Mouse (Mus musculus): ENCODE results near the gene Med20.

The Med20 gene

DNA sequence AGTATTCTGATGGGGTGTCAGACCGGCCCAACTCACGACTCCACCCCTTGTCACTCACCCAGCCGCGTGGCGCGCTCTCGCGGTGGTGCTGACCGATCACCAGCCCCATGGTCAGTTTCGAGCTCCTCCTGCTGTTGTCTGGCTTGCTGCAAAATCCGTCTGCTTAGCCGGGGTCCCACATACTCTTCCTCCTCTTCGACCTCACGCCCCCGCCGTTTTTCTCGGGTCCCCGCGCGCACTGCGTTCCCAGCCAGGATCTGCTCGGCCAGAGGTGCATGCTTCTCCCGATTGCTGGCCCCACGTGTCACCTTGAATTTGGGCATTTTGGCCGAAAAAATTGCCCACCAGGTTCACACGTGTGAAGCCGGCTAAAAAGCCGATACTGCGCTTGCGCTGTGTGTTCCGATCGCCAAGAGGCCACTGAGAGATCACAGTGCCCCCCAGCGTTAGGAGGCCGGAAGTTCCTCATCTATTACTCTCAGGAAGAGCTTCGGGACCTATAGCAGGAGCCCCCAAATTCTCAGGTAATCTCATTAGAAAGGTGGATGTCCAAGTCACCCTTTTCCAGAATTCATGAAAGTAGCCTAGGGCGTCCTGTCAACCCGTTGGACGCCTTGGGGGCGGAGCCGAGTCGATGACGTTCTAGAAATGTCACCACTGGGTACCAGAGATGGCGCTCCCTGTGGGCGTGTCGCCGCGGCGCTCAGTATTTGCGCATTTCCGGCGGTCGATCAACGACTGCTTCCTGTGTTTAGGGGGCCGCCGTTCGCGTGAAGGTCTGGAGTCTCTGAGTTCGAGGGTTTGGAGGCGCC is at the start of gene Med20, which contains the start of the genes Bysl and Gm20517:
Med20 (plus strand) TSS at position 734 of the 812 bp plus-strand sequence.
Bysl (minus strand) TSS at position 644 of the 812 bp plus-strand sequence.
Gm20517 (plus strand) TSS at position 741 of the 812 bp plus-strand sequence.
- peak; percentile 95 for DNase-seq (ENCODE audit: low spot score in 2 of 2)

DNA sequence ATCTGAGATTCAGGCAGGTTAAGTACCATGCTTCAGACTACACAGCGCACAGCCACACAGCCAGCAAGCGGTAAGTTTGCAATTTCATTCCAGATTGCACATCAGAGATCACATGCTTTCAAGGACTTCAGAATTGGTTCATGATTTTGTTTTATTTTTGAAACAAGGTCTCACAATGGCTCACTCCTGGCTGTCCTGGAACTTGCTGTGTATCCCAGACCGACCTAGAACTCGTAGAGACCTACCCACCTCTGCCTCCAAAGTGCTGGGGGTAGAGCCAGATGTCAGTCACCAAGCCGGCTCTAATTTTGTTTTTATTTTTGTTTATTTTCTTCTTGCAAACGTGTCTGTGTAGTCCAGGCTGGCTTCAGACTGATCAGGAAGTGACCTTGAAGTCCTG is 48.5 kb upstream of the Med20 start:
- no peak for DNase-seq (ENCODE audit: low spot score in 2 of 2)

DNA sequence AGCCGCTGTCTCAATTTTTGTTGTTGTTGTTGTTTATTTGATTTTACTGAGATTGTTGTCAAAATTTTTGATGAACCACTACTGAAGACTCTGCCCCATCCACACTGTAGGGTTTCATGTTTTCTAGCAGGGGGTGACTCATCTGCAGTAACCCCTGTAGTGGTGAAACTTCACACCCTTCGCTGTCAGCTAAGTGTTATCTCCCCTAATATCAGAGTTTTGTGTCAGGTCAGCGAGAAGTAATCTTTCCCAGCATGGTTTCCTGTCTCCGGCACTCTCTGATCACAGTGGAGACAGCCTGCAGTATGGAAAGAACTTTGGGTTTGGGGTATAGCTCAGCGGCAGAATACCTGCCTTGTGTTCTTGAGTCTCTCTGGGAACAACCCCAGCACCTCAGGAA is 46.8 kb upstream of the Med20 start:
- DNase-seq (ENCODE audit: low spot score in 2 of 2) = no peak

DNA sequence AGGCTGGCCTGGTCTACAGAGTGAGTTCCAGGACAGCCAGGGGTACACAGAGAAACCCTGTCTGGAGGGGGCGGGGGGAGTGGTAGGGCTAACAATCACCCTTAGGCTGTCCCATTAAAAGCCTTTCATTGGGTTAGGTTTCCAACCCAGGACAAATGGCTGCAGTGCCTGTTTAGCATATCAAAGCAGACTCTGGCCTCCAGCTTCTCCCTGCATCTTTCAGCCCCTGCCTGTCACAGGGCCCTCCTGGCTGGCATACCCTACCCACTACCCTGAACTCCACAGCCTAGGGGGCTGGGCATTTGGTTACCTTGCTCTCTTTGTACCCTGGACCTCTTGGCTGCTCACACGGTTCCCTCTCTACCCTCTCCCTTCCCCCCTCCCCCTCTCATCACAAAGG is 45.2 kb upstream of the Med20 start:
- DNase-seq (ENCODE audit: low spot score in 2 of 2) = no peak

DNA sequence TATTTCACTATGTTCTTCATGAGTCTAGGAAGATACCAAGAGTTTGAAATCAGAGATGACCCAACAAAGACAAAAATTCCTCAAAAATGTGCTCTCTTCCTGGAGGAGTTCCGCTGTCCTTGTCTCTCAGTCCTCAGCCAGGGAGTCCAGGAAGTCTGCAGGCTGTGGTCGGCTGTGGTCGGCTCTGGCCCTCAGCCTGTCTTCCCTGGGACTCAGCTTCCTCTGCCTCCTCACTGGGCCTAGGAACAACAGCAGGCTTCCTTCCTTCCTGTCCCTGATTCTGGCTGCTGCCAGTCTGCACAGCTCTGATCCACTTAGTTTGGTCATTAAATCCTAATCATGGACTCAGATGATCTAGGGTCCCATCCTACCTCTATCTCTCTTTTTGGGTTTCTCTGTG is 44.1 kb upstream of the Med20 start:
- no peak for DNase-seq (ENCODE audit: low spot score in 2 of 2)

DNA sequence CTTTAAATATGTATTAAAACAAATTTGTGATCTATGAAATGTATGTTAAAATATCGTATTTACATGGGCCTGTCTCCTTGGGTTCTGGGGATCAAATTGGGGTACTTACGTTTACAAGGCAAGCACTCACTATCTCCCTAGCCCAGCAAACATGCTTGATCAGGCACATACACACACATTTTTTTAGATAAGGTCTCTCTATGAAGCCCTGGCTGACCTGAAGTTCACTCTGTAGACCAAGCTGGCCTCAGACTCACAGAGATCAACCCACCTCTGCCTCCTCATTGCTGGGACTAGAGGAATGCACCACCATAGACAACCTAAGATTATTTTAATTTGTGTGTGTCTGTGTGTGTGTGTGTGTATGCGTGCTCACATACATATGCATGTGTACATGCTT is 43.0 kb upstream of the Med20 start:
- DNase-seq (ENCODE audit: low spot score in 2 of 2) = no peak

DNA sequence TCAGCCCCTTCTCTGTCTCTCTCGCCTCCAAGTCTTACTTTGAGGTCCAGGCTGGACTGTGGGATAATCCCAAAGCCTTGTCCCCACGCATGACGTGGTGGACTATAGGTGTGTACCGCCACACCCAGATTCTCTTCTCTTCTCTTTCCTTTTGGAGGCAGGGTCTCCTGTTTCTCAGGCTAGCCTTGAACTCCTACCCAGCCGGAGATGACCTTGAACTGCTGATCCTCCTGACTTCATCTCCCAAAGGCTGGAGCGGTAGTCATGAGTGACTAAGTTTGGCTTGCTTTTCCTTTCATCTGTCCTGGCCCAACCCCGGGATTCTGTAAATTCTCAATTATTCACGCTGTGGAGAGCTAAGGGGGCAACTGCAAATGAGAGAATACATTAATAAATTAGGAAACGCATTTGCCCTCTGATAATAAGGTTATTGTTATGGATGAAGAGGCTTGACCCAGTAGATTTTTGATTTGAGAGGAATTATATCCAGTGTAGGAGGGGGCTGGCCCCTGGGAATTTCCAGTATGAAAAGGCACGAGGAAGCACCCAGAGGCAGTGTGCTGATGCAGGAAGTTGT is 42.3 kb upstream of the Med20 start:
- no peak for DNase-seq (ENCODE audit: low spot score in 2 of 2)

DNA sequence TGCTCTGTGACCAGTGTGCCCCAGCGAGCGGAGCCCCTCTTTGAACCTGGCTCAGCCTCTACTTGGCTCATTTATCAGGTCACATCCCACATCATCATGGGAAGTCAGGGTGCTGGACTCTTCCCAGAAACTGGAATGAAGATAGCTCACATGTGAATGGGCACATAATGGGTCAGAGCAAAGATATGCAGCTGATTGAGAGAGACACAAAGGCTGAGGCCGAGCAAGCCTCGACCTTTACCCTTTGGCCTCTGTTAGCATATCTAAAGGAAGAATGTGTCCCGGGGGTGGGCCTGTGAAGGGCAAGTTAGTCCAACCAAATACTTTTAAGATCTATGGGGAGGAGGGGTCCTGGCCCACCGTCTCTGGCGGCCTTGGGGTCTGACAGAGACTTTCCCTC is 39.8 kb upstream of the Med20 start:
- DNase-seq (ENCODE audit: low spot score in 2 of 2) = no peak

DNA sequence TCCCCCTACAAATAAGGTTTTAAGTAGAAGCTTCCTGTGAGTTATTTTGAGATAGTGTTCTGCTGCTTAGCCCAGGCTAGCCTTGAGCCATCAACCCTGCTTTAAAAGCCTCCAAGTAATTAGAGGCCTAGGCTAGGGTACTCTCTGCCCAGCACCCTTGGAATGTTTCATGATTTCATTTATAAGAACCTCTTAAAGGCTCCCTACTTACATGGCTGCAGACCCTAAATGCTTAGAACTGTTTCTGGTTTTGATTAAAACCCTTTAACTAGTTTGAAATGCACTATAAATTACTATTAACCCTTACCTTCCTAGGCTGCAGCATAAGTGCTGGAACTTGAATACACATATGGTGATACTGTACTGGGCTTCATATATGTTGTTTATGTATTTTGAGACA is 38.9 kb upstream of the Med20 start:
- no peak for DNase-seq (ENCODE audit: low spot score in 2 of 2)

DNA sequence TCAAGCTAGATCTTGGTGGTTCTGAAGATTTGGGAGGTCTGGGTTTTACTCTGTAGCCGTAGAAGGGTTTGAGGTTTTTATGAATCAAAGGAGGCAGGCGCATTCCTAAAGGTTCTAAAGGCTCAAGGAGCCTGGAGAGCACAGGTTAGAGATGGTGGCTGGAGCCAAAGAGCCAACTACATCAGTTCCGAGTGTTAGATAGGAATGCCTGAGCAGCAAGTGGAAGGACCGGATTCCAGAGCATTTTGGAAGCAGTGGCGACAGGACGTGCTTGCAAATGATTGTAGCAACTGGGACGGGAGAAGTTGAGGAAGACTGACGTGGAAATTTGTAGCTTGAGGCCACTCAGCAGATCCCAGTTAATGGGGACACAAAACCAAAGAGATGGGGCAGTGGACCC is 37.4 kb upstream of the Med20 start:
- no peak for DNase-seq (ENCODE audit: low spot score in 2 of 2)

DNA sequence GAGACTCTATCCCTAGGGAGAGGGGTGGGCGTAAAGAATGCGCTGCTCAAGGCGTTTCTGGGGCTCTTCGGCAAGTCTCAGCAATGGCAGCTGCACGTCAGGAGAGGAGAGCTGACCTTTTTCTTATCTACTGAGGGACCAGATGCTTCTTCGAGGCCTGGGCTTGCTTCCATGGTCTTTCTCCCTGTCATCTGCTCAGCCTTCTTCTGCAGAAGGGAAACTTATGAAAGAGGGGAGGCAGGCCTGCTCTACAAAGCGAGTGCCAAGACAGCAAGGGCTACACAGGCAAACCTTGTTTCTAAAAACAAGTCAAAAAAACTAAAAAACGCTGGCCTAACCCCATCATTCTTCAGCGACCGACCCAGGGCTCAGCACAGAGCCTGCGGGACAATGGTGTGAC is 36.6 kb upstream of the Med20 start:
- no peak for DNase-seq (ENCODE audit: low spot score in 2 of 2)

DNA sequence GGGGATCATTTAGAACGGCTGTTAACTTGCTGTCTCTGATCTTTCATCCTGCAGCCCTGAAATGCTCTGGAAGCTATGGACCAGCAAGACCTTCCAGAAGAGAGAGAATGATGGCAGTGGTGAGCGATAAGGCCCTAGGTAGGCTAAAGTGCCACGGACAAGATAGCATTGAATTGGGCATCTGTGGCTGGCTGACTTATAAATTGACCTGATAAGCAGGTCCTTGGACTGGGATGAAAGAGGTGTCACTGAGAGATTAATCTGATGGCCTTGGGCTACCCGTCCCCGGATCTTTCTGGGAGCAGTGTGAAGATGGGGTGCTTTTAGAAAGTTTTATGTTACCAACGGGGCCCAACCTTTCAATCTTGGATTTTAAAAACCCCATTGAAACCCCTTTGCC is 32.7 kb upstream of the Med20 start:
- no peak for DNase-seq (ENCODE audit: low spot score in 2 of 2)

DNA sequence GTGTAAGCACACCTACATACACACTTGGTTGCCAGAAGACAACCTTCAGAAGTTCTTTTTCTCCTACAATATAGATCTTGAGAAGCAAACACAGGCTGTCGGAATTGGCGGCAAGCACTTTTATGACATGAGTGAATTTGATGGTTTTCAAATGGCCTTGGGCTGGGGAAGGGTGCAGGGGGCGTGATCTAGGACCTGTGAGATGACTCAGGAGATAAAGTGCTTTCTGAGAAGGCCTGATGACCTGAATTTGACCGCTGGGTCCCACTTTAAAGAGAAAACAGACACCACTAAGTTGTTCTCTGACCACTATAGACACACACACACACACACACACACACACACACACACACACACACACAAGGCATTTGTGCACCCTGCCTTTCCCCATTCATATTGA is 30.4 kb upstream of the Med20 start:
- no peak for DNase-seq (ENCODE audit: low spot score in 2 of 2)

DNA sequence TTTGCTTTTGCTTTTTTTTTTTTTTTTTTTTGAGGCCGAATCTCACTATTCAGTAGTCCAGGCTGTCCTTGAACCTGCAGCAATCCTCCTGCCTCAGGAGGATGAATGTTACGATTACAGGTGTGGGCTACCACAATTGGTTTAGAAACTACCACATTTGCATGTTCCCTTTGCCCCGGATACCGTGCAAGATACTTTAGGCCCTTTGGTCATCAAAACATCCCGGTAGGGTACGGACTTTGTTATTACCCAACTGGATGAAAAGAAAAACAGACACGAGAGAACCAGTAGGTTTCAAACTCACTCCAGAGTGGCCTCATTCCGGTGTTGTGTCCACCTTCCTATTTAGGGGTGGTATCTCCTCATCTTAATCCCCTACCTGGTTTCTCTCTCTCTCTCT is 22.9 kb upstream of the Med20 start:
- no peak for DNase-seq (ENCODE audit: low spot score in 2 of 2)

DNA sequence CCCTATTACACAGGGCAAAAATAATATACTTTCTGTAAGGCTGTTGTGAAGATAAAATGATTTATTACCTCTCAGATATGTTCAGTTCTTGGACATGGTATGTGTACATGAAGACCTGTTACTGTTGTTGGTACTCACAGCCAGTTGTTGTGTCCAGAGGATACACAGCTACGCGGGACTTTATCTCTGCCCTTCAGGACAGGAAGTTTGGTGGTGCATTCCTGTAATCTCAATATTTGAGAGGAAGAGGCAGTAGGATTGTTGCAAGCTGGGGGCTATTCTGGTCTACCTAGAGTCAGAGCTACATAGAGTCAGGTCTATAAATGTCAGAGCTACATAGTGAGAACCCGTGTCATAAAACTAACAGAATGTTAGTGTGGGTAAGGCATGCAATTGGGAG is 20.3 kb upstream of the Med20 start:
- DNase-seq (ENCODE audit: low spot score in 2 of 2) = no peak

DNA sequence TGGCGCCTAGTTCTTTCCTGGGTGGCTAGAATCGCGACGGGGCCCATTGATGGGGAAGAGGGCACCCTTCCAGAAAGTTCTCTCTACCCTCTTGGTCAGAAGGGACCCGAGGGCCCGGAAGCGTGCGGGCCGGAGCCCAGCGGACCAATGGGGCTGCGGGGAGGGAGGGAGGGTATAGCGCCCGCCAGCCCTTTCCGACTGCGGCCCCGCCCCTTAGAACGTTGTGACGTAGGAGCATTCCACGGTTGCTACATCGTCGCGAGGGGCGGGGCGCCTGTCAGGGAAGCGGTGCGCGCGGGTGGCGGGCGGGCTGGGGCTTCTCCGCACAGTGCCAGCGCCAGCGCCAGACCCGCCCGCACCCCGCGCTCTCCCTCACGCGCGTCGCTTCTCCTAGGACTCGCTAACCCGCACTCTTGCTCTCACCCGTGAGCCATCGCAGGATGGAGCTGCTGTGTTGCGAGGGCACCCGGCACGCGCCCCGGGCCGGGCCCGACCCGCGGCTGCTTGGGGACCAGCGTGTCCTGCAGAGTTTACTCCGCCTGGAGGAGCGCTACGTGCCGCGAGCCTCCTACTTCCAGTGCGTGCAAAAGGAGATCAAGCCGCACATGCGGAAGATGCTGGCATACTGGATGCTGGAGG is 18.0 kb upstream of the Med20 start:
- peak; percentile 67 to 80 for DNase-seq (ENCODE audit: low spot score in 2 of 2)

DNA sequence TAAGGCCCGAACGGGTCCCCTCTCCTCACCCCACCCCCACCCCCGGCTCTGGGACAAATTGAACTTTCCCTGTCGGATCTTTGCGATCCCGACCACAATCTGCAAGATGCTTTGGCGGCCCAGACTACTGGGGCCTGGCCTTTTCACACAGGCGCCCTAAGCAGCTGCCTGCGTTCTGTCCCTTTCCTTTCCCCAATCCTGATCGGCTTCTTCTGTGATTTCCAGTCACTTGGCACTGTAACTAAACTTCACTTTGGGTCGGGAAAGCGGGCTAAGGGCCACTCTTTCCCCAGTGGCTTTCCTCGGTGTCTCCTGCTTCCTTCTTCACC is 17.6 kb upstream of the Med20 start:
- no peak for DNase-seq (ENCODE audit: low spot score in 2 of 2)

DNA sequence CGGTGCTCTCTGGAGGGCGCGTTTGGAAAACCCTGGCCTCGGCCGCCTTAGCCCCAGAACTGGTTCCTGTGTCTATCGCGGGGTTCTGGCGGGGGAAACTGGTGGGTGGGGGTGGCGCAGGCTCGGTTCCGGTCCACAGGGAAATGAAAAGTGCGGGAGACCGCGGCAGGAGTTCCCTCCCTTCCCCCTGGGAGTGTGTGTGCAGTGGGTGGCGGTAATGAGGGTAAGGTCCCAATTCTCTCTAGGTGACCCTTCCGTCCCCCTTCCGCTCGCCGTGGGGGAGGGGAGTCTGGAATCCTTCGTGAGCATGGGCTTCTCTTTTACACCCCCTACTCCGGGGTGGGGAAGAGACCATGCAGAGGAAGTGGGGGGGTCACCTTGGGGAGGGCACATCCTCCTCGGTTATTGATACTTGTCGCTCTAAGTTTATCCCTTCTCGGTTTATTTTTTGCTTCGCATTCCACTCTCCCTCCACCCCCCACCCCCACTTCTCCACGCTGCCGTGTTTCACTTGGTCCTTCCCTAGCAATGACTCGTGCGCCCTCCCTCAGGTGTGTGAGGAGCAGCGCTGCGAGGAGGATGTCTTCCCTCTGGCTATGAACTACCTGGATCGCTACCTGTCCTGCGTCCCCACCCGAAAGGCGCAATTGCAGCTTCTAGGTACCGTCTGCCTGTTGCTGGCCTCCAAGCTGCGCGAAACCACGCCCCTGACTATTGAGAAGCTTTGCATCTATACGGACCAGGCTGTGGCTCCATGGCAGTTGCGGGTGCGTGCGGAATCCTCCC is 17.0 kb upstream of the Med20 start:
- DNase-seq (ENCODE audit: low spot score in 2 of 2) = no peak

DNA sequence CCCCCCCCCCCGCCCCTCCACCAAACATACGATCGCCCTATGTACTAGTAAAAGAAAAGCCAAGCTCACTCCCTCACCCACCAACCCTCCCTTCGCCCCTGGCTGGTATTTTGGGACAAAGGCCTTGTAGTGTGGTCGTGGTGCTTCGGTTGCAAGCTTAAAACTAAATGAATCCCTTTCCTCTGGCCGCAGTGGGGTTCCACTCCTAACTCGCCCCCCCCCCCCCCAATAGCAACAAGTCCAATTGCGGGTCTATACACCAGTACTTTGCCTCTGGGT is 16.5 kb upstream of the Med20 start:
- DNase-seq (ENCODE audit: low spot score in 2 of 2) = no peak

DNA sequence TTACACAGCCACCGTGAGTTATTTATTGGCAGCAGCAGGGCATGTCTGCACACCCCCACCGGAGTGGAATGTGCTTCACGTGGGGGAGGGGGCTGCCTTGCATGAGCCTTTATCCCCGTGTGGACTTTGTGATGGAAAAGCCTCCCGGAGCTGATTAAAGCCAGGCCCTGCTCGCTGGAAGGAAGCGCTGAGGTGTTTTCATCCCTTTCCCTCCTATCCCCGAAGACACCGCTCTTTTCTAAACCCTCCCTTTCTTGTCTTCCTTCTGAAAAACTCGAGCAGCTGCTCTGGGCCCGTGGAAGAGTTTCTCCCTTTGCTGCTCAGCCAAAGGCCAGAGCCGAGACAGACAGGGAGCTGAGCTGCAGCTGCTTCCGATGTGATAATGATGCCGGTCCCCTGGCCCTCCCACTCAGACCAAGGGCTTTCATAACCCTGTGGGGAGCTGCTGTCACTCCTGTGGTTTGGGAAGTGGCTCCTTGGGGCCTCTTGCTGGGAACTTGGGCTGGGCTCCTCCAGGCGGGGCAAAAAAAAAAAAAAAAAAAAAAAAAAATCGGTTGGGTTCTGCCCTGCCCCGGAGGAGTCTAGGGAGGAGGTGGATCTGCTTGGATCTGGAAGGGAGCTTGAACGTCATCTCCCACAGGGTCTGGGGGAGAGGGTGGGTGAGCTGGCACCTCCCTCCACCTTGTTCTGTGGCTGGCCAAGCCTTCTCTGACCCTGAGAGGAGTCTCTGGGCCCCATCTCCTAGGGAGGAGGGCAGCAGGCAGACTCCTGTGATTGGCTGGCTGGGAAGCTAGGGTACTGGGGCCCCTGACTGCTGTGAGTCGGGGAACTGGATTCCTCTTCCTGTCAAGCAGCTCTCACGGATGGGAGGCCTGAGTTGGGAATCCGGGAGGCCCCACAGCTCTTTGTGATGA is 15.9 kb upstream of the Med20 start:
- DNase-seq (ENCODE audit: low spot score in 2 of 2) = no peak

DNA sequence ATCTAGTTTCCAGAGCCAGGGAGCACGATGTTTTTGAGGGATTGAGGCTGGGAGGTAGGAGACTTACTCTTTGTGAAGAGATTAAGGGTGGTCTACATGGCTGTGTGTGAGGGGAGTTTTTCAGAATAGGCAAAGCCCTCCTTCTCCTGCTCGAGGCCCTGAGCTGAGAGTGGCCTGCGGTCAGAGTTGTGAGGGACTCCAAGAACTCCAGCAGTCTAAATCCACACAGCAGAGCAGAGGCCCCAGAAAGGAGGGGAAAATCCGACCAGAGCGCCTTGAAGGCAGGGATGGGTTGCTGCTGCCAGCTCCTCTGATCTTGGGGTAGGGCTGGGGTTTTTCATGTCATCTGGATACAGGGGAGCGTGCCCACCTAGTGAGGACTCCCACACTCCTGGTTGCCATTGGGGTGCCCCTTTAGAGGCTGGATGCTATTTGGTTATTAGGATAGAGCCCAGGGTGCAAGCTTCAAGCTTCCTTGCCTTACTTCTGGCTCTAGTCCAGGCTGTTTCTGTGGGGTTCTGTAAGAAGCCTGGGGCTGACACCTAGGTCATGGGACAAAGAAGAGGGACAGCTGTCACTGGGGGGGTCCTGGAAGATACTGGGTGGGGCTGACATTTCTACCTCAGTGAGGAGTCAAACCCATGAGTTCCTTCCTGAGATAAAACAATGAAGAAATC is 15.1 kb upstream of the Med20 start:
- no peak for DNase-seq (ENCODE audit: low spot score in 2 of 2)
